Mouse (Mus musculus) hindbrain, embryonic 13.5 days (tissue): ENCODE results near the gene Zdhhc14. TPM values are rescaled to one million over a fixed set of nuclear protein-coding genes. Genes with fewer than 3 reads are reported as not detected.

ENCODE experiments used
- ATAC-seq: fragments of 200-750 bp; cut with Nextera tagmentation; 2 replicates; pipeline ENCODE4 v1.8.0; 2017; ENCODE audit warnings: moderate TSS enrichment; ENCODE audit not compliant: low FRiP score
- H3K27ac ChIP-seq: fragments of 300-500 bp; sonication (generic); 2 replicates; pipeline ENCODE4 v1.5.1; 2015; ENCODE audit warnings: inconsistent platforms, mild to moderate bottlenecking, moderate library complexity
- H3K27me3 ChIP-seq: fragments of 300-500 bp; sonication (generic); 2 replicates; pipeline ENCODE4 v1.6.1; 2015; ENCODE audit warnings: mild to moderate bottlenecking, inconsistent platforms
- H3K36me3 ChIP-seq: fragments of 300-500 bp; sonication (generic); 2 replicates; pipeline ENCODE4 v1.6.1; 2015; ENCODE audit warnings: mild to moderate bottlenecking, inconsistent platforms
- H3K4me1 ChIP-seq: fragments of 300-500 bp; sonication (generic); replicated peaks from 2 replicates; pipeline ENCODE4 v1.6.1; 2015; ENCODE audit warnings: inconsistent platforms
- H3K4me2 ChIP-seq: fragments of 300-500 bp; sonication (generic); 2 replicates; pipeline ENCODE4 v1.6.1; 2015; ENCODE audit warnings: inconsistent platforms, mild to moderate bottlenecking, moderate library complexity
- H3K4me3 ChIP-seq: fragments of 300-500 bp; sonication (generic); 2 replicates; pipeline ENCODE4 v1.5.1; 2015; ENCODE audit warnings: mild to moderate bottlenecking, inconsistent platforms
- H3K9ac ChIP-seq: fragments of 300-500 bp; sonication (generic); 2 replicates; pipeline ENCODE4 v1.6.1; 2015; ENCODE audit warnings: mild to moderate bottlenecking, inconsistent platforms
- H3K9me3 ChIP-seq: fragments of 300-500 bp; sonication (generic); 2 replicates; pipeline ENCODE4 v1.6.1; 2016; ENCODE audit warnings: inconsistent platforms
- WGBS: fragments of 180-500 bp; shearing (Covaris S2); methylation state at CpG from one replicate; pipeline ENCODE4 v1.1.7; 2015; 5-methylcytosine and 5-hydroxymethylcytosine counted together
- polyA plus RNA-seq: library from polyadenylated mRNA; unstranded; fragments of >200 nt; fragmentation: Nextera tagmentation; extraction: Ambion mirVana; gene quantifications from 2 replicates; pipeline ENCODE4 v1.2.1, GENCODE M21; 2015

The Zdhhc14 gene
- polyA plus RNA-seq, 1 experiment from 2014 or later: 6.8 TPM

GRCm38 (mm10) chr17:5567943-5568342, 75.6 kb downstream of the Zdhhc14 start:
- ATAC-seq: no peak
- 76% methylated on average over 5 of the region's 5 CpGs for WGBS
- H3K4me1 ChIP-seq: no peaks in the 10 kb centered on the region
- no peak overlapping the region for H3K4me3 ChIP-seq
- H3K4me2 ChIP-seq: no peak overlapping the region
- H3K27ac ChIP-seq: no peak overlapping the region
- no peaks in the 10 kb centered on the region; the same call in 1 of the 2 replicates for H3K9me3 ChIP-seq
- H3K36me3 ChIP-seq: no peaks in the 10 kb centered on the region
- H3K9ac ChIP-seq: no peak overlapping the region
- H3K27me3 ChIP-seq: no peaks in the 10 kb centered on the region

DNA sequence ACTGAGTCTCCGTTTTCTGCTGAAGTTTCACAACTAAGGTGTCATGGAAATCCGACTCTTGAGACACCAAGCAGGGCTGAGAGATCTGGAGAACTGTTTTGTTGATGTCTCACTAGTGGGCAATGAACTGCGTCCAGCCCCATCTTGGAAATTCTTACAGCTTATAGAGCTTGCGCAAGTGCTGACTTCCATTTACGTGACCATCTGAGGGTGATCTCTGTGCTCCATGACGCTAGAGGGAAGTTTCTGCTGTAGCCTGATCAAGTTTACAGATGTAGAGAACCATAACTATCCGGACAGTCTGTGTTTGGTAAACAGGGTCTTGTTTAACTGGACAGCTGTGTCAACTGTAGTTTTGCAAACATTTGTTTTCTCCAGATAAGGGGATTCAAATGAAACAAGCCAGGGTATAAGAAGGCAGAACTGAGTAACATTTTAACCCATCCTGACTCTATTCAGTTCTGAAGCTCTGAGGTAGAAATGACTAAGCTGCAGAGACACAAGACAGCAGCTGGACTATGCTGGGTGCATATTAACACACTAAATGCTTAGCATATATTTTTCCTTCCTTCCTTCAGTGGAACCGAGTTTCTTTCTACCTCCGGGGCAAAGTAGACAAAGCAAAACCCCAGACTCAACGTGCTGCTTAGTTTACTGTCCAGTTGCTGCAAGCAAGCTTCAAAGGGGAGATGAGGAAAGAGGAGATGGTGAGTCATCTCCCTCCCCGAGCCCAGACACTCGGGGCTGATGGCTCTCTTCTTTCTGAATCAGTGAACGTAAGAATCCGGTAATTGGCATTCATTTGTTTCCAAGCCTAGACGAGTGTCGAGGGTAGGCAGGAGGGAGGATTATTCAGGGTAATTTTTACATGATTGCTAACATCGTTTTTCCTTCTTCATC, 77.0 kb downstream of the Zdhhc14 start:
- Histone ChIP-seq H3K27ac (no peak overlapping the region), H3K4me2 (no peak overlapping the region), H3K4me1 (no peaks in the 10 kb centered on the region), H3K9me3 (no peaks in the 10 kb centered on the region), H3K4me3 (no peak overlapping the region), H3K27me3 (no peaks in the 10 kb centered on the region), H3K36me3 (no peaks in the 10 kb centered on the region), H3K9ac (no peak overlapping the region)
- 76% methylated on average over 17 of the region's 17 CpGs for WGBS
- no peak for ATAC-seq

- ATAC-seq: no peak
- Histone ChIP-seq H3K4me3 (no peak overlapping the region), H3K4me1 (0 out of 2 replicates have a peak, but pooled peaks cover 4% of the 10 kb centered on the region), H3K9me3 (no peaks in the 10 kb centered on the region), H3K27ac (no peak overlapping the region), H3K36me3 (no peaks in the 10 kb centered on the region), H3K4me2 (no peak overlapping the region), H3K9ac (no peak overlapping the region), H3K27me3 (no peaks in the 10 kb centered on the region)
- WGBS: 100% methylated on average over 1 of the region's 1 CpGs
Observed at GRCm38 (mm10) chr17:5572096-5572730, 79.9 kb downstream of the Zdhhc14 start.

DNA sequence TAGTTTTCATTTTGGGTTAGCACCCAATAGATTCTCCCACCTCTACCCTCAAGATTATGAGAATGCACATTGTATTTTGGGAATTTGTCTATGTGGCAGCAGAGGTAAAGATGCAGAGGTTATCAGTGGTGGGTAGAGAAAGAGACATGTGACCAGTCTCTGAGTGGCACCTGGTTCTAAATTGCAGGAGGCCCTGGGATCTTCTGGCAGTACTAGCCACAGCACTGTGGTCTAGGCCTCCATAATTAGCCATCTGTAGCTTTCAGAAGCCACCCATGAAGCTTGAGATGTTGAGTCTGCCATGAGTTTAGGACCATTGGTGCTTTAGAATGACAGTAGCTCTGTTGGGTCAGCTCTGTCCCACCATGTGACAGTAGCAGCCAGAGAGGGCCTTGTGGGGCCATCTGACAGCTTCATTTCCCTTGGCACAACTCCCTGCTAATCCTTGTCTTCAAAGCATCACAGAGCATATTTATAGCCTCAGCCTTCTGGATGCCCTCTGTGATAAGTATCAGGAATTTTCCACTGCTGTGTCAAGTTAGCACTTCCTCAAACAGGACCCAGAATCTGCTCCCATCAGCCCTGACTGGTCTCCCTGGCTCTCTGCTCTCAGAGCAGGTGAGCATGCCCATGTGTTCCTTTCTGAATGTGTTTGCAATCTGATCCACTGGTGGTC, 80.5 kb downstream of the Zdhhc14 start:
- Histone ChIP-seq H3K27me3 (no peaks in the 10 kb centered on the region), H3K9me3 (no peaks in the 10 kb centered on the region), H3K4me1 (0 out of 2 replicates have a peak, but pooled peaks cover 4% of the 10 kb centered on the region), H3K36me3 (no peaks in the 10 kb centered on the region), H3K4me2 (no peak overlapping the region), H3K27ac (no peak overlapping the region), H3K4me3 (no peak overlapping the region), H3K9ac (no peak overlapping the region)
- no peak for ATAC-seq

- Histone ChIP-seq H3K27ac (no peak overlapping the region), H3K4me1 (0 out of 2 replicates have a peak, but pooled peaks cover 4% of the 10 kb centered on the region), H3K9ac (no peak overlapping the region), H3K27me3 (no peaks in the 10 kb centered on the region), H3K4me3 (no peak overlapping the region), H3K9me3 (no peaks in the 10 kb centered on the region), H3K4me2 (no peak overlapping the region), H3K36me3 (no peaks in the 10 kb centered on the region)
- no peak for ATAC-seq
- 89% methylated on average over 5 of the region's 5 CpGs for WGBS
Observed at GRCm38 (mm10) chr17:5574672-5575071, 82.3 kb downstream of the Zdhhc14 start.

- ATAC-seq: no peak
- no peak overlapping the region for H3K9ac ChIP-seq
- H3K27ac ChIP-seq: no peak overlapping the region
- H3K4me2 ChIP-seq: no peak overlapping the region
- H3K4me1 ChIP-seq: 0 out of 2 replicates have a peak, but pooled peaks cover 4% of the 10 kb centered on the region
- no peaks in the 10 kb centered on the region for H3K36me3 ChIP-seq
- H3K9me3 ChIP-seq: no peaks in the 10 kb centered on the region
- no peaks in the 10 kb centered on the region for H3K27me3 ChIP-seq
- 73% methylated on average over 4 of the region's 4 CpGs for WGBS
- H3K4me3 ChIP-seq: no peak overlapping the region
Observed at GRCm38 (mm10) chr17:5575518-5575917, 83.2 kb downstream of the Zdhhc14 start.

DNA sequence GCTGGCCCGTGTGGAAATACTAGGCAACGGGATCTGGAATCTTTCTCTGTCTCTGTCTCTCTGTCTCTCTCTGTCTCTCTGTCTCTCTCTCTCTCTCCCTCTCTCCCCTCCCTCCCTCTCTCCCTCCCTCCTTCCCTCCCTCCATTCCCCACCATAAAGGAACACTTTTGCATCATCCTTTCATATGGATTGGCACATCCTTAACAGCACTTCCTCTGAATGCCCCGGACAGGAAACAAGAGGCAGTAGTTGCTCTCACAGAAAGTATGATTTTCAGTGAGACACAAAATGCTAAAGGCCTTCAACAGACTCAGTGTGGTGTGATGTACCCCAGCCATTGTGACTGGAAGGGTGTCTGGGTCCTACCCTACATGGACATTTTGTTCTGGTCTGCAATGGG, 89.9 kb downstream of the Zdhhc14 start:
- ATAC-seq: no peak
- Histone ChIP-seq H3K4me3 (no peak overlapping the region), H3K4me2 (no peak overlapping the region), H3K4me1 (peaks cover 13% of the 10 kb centered on the region), H3K9ac (no peak overlapping the region), H3K36me3 (no peaks in the 10 kb centered on the region), H3K9me3 (no peaks in the 10 kb centered on the region), H3K27ac (no peak overlapping the region), H3K27me3 (no peaks in the 10 kb centered on the region)
- WGBS: 92% methylated on average over 3 of the region's 3 CpGs

- Histone ChIP-seq H3K4me2 (no peak overlapping the region), H3K27me3 (no peaks in the 10 kb centered on the region), H3K9ac (no peak overlapping the region), H3K9me3 (no peaks in the 10 kb centered on the region), H3K4me3 (no peak overlapping the region), H3K27ac (peak overlapping the region; percentile 49; the same call in 1 of the 2 replicates), H3K4me1 (peaks cover 13% of the 10 kb centered on the region), H3K36me3 (no peaks in the 10 kb centered on the region)
- WGBS: 91% methylated on average over 5 of the region's 5 CpGs
- ATAC-seq: no peak
Observed at GRCm38 (mm10) chr17:5582937-5583336, 90.6 kb downstream of the Zdhhc14 start.

- Histone ChIP-seq H3K9ac (no peak overlapping the region), H3K4me3 (no peak overlapping the region), H3K36me3 (no peaks in the 10 kb centered on the region), H3K4me1 (peaks cover 13% of the 10 kb centered on the region), H3K27me3 (no peaks in the 10 kb centered on the region), H3K4me2 (peak overlapping the region; percentile 34), H3K9me3 (no peaks in the 10 kb centered on the region), H3K27ac (peak overlapping the region; percentile 49)
- ATAC-seq: peak; percentile 59; the same call in 1 of the 2 replicates
- 41% methylated on average over 12 of the region's 12 CpGs for WGBS
Observed at GRCm38 (mm10) chr17:5583472-5584145, 91.3 kb downstream of the Zdhhc14 start.

GRCm38 (mm10) chr17:5591604-5592209, 99.3 kb downstream of the Zdhhc14 start:
- Histone ChIP-seq H3K4me1 (no peaks in the 10 kb centered on the region), H3K4me2 (no peak overlapping the region), H3K9ac (no peak overlapping the region), H3K36me3 (no peaks in the 10 kb centered on the region), H3K27ac (no peak overlapping the region), H3K4me3 (no peak overlapping the region), H3K27me3 (no peaks in the 10 kb centered on the region), H3K9me3 (no peaks in the 10 kb centered on the region)
- no peak for ATAC-seq
- 71% methylated on average over 6 of the region's 6 CpGs for WGBS

DNA sequence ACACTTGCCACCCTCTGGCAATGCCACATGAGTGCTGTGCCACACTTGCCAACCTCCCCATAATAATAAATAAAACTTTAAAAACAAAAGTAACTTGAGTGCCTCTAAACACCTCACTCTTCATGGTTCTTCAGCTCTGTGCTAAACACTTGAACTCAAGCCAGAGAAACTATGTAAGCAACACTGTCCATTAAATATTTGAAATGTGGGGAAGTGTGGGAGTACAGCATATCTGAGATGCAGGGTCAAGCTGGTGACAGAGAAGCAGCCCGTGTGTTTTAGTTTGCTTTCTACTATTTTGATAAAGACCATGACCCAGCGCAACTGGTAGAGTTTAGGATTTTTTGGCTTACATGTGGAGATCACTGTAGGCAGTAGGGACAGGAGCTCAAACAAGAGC, 100.7 kb downstream of the Zdhhc14 start:
- WGBS: 93% methylated on average over 2 of the region's 2 CpGs
- H3K4me1 ChIP-seq: no peaks in the 10 kb centered on the region
- no peak overlapping the region for H3K4me3 ChIP-seq
- H3K27me3 ChIP-seq: no peaks in the 10 kb centered on the region
- H3K9me3 ChIP-seq: no peaks in the 10 kb centered on the region
- H3K9ac ChIP-seq: no peak overlapping the region
- no peak overlapping the region for H3K4me2 ChIP-seq
- H3K27ac ChIP-seq: no peak overlapping the region
- no peak for ATAC-seq
- H3K36me3 ChIP-seq: no peaks in the 10 kb centered on the region
